Mouse (Mus musculus) retina, postnatal 7 days (tissue): ENCODE results near the gene Frat1.

ENCODE experiments used
- DNase-seq: peaks from one replicate; pipeline ENCODE4 v3.0.0-alpha.2; 2012; ENCODE audit warnings: low read depth, low spot score

Gene Frat1

GRCm38 (mm10) chr19:41816410-41816809, 13.4 kb upstream of the Frat1 start:
- no peak for DNase-seq

GRCm38 (mm10) chr19:41816915-41817314, 12.9 kb upstream of the Frat1 start:
- no peak for DNase-seq

GRCm38 (mm10) chr19:41817325-41817724, 12.4 kb upstream of the Frat1 start:
- DNase-seq, result no peak

- no peak for DNase-seq
These were observed 11.0 kb upstream of the Frat1 start for GRCm38 (mm10) chr19:41818749-41819148.

GRCm38 (mm10) chr19:41821436-41821835, 8.3 kb upstream of the Frat1 start:
- no peak for DNase-seq

- DNase-seq, result no peak
These were observed 7.2 kb upstream of the Frat1 start for GRCm38 (mm10) chr19:41822589-41822988.

- DNase-seq, result no peak
These were observed 4.8 kb upstream of the Frat1 start for GRCm38 (mm10) chr19:41824950-41825349.

GRCm38 (mm10) chr19:41826529-41826928, 3.2 kb upstream of the Frat1 start:
- DNase-seq, result no peak

GRCm38 (mm10) chr19:41828941-41829340, 829 bp upstream of the Frat1 start:
- no peak for DNase-seq

GRCm38 (mm10) chr19:41830106-41831031, 599 bp downstream of the Frat1 start:
- no peak for DNase-seq

- DNase-seq, result no peak
These were observed 1.4 kb downstream of the Frat1 start for GRCm38 (mm10) chr19:41831101-41831570.

- DNase-seq, result no peak
These were observed 2.1 kb downstream of the Frat1 start for GRCm38 (mm10) chr19:41831718-41832391.

GRCm38 (mm10) chr19:41832501-41833201, 2.9 kb downstream of the Frat1 start:
- no peak for DNase-seq

- DNase-seq, result no peak
These were observed 5.6 kb downstream of the Frat1 start for GRCm38 (mm10) chr19:41835407-41835806.

GRCm38 (mm10) chr19:41835816-41836215, 6.0 kb downstream of the Frat1 start:
- no peak for DNase-seq

GRCm38 (mm10) chr19:41836719-41837118, 6.9 kb downstream of the Frat1 start:
- no peak for DNase-seq

- DNase-seq, result no peak
These were observed 7.6 kb downstream of the Frat1 start for GRCm38 (mm10) chr19:41837194-41837916.

GRCm38 (mm10) chr19:41837917-41838261, 8.1 kb downstream of the Frat1 start:
- no peak for DNase-seq

GRCm38 (mm10) chr19:41838808-41839207, 9.0 kb downstream of the Frat1 start:
- DNase-seq, result no peak

- no peak for DNase-seq
These were observed 9.9 kb downstream of the Frat1 start for GRCm38 (mm10) chr19:41839685-41840084.

GRCm38 (mm10) chr19:41841105-41841750, 11.5 kb downstream of the Frat1 start:
- no peak for DNase-seq
